Comparison of ENCODE assay signal across 19 mouse cellular contexts in genomic region chr6:16572828-16573227, GRCm38 (mm10).
A peak's percentile ranks its signal among the peaks of the same experiment; 100 is the strongest.
DNase-seq lines count a peak whose midpoint lies in the region; ATAC-seq lines count a peak whose summit lies in the region.
"Had no signal": no experiment of that assay in that cellular context is flagged by ENCODE, and none has a peak within 500 bp of the region (broad histone marks: within the 10 kb centered on the region; RNA-seq: fewer than 3 reads in every experiment).

No protein-coding gene starts in this region.

- DNase-seq in frontal cortex, adult 2 months (ENCODE audit: extremely low spot score in 1 of 2, low spot score in 1 of 2): peak; percentile 12 to 53
- DNase-seq in frontal cortex, postnatal 25 days (ENCODE audit: low spot score in 2 of 2): no peak
- DNase-seq in right cerebral cortex, postnatal 25 days: peak; percentile 17
- no peak for DNase-seq in right cerebral cortex, postnatal 4 days
- DNase-seq in forelimb bud, embryonic 11.5 days (ENCODE audit: low read depth, low spot score): peak; percentile 36
- DNase-seq in midbrain, embryonic 11.5 days (ENCODE audit: low spot score, missing footprints): no peak
- no peak for DNase-seq in kidney, adult 18-20 months
- DNase-seq: adrenal gland, postnatal 14 days; cerebellum, adult 9-10 months; heart, postnatal 36 days; kidney, adult 2 months; lung, adult 18-20 months; lung, postnatal 14 days; midbrain, embryonic 14.5 days had no signal

- no peak overlapping the region for H3K9ac ChIP-seq in midbrain, embryonic 11.5 days (ENCODE audit: low read length)
- H3K9ac ChIP-seq: hindbrain, embryonic 14.5 days; liver, embryonic 12.5 days had no signal

- H3K4me2 ChIP-seq in midbrain, embryonic 11.5 days: no peak overlapping the region
- H3K4me2 ChIP-seq: hindbrain, embryonic 14.5 days; liver, embryonic 12.5 days had no signal

- H3K9me3 ChIP-seq in midbrain, embryonic 11.5 days (ENCODE audit: control insufficient read depth, low read length): no peaks in the 10 kb centered on the region
- H3K9me3 ChIP-seq: liver, embryonic 12.5 days had no signal

- H3K36me3 ChIP-seq in midbrain, embryonic 11.5 days (ENCODE audit: control insufficient read depth, insufficient read depth, low read length): no peaks in the 10 kb centered on the region
- H3K36me3 ChIP-seq: liver, embryonic 12.5 days had no signal

- no peak overlapping the region for H3K27ac ChIP-seq in midbrain, embryonic 11.5 days (ENCODE audit: low read depth, low read length)
- H3K27ac ChIP-seq: hindbrain, embryonic 14.5 days; kidney, postnatal 0 days; liver, embryonic 12.5 days had no signal

- H3K27me3 ChIP-seq in midbrain, embryonic 11.5 days (ENCODE audit: control insufficient read depth, insufficient read depth, low read length): no peaks in the 10 kb centered on the region
- H3K27me3 ChIP-seq: liver, embryonic 12.5 days had no signal

- H3K4me1 ChIP-seq in midbrain, embryonic 11.5 days (ENCODE audit: control insufficient read depth, insufficient read depth, low read length): no peaks in the 10 kb centered on the region
- H3K4me1 ChIP-seq: liver, embryonic 12.5 days had no signal

- no peak overlapping the region for H3K4me3 ChIP-seq in midbrain, embryonic 11.5 days (ENCODE audit: low read depth, low read length)
- H3K4me3 ChIP-seq: liver, embryonic 12.5 days had no signal

- no peak for ATAC-seq in midbrain, embryonic 11.5 days (ENCODE audit: low FRiP score)
- ATAC-seq: CD4-positive, CD25-positive, alpha-beta regulatory T cell, adult 4 months; inflammation-experienced regulatory T-cells, adult 6 months; liver, embryonic 12.5 days had no signal

- WGBS in midbrain, embryonic 11.5 days: 79% methylated on average over 6 of the region's 6 CpGs

Comparison
In these comparisons a context has a peak if more than half of its experiments do, and no peak if none do; other contexts are left out.
1. DNase-seq: peak in frontal cortex, adult 2 months (2 of 2), right cerebral cortex, postnatal 25 days (single experiment) and forelimb bud, embryonic 11.5 days (single experiment); none in frontal cortex, postnatal 25 days (0 of 2), right cerebral cortex, postnatal 4 days (single experiment), midbrain, embryonic 11.5 days (single experiment) and kidney, adult 18-20 months (single experiment).